Mouse (Mus musculus): Measurements from ENCODE around the gene Espl1. TPM values are rescaled to one million over a fixed set of nuclear protein-coding genes. Genes with fewer than 3 reads are reported as not detected.

Espl1 gene
- polyA plus RNA-seq, 1 experiment from 2014 or later: 7.2 TPM

DNA sequence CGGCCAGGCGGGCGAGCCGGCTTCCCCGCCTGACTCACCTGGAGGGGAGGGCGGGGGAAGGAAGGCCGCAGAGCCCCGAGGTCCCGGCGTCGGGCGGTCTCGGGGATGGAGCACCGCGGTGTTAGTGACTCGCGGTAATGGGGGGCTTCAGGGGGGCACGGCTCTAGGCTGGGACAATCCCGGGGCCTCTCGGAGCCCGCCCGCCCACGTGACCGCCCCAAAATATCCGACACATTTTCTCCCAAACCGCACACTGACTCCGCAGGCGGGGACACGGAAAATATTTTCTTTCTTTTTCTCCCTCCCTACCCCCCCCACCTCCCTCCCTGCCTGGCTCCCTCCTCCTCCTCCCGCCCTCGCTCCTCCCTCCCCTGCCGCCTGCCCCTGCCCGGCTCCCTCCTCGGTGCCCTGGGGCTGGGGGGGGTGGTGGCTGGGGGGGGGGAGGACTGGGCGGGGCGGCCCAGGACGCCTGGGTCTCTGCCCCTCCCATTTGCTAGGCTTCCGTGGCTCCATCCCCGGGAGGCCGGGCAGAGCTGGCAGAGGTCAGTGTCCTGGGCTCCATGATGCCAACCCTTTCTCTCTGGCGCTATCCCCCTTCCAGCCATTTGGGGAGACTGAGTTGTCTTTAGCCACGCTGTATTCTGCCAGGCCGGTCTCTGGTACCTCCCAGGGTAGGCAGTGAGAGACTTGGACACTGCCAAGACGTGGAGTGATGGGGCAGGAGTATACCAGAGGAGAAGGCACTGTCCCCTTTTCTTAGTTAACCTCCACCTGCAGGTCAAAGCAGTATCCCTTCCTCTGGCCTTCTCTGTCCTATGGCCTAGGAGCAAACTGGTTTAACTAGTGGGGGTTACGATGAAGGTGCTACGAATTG, 38.6 kb upstream of the Espl1 start, which contains the start of gene Rarg:
Gene Rarg, minus strand, starts transcription at position 316 of the 874 bp plus-strand sequence.
- Histone ChIP-seq H3K27ac (peak within 1 kb of the TSS; percentile 26; the same call in 1 of the 2 replicates), H3K4me1 (replicated peaks) (peaks cover 26% of the 10 kb centered on the region), H3K9ac (peak within 1 kb of the TSS; percentile 74), H3K36me3 (no peaks in the 10 kb centered on the region), H3K4me2 (peak within 1 kb of the TSS; percentile 86), H3K4me3 (peak within 1 kb of the TSS; percentile 51), H3K9me3 (no peaks in the 10 kb centered on the region), H3K27me3 (peaks cover 85% of the 10 kb centered on the region)
- peak; percentile 45; the same call in 1 of the 2 replicates for ATAC-seq (ENCODE audit: low FRiP score)
- under 1% methylated on average over 38 of the region's 46 CpGs for WGBS

DNA sequence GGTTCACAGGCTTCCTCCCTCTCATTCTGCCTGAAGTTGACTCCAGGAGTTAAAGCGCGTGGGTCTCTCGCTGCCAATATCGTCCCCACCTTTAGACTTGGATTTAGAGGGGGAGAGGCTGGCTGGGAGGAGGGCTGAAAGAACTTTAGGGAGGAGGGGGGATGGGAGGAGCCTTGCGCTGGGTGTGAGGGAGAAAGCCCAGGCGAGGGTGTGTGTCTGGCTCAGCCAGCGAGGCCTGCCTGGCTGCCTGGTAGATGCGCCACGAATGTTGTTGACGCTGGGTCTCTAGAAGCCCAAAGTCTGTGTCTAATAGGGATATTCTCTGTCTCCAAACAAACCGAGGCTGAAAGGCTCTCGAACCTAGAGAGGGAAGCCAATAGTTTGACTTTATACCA, 38.0 kb upstream of the Espl1 start:
- peak overlapping the region; percentile 86 for H3K4me2 ChIP-seq
- H3K9me3 ChIP-seq: no peaks in the 10 kb centered on the region
- peaks cover 26% of the 10 kb centered on the region for H3K4me1 ChIP-seq (replicated peaks)
- H3K27ac ChIP-seq: no peak overlapping the region
- peak overlapping the region; percentile 51; the same call in 1 of the 2 replicates for H3K4me3 ChIP-seq
- no peaks in the 10 kb centered on the region for H3K36me3 ChIP-seq
- 6% methylated on average over 12 of the region's 12 CpGs for WGBS
- peaks cover 86% of the 10 kb centered on the region for H3K27me3 ChIP-seq
- ATAC-seq (ENCODE audit: low FRiP score): no peak
- 0 out of 2 replicates have a peak overlapping the region, but pooled peaks have one; percentile 74 for H3K9ac ChIP-seq

GRCm38 (mm10) chr15:102258581-102259253, 37.3 kb upstream of the Espl1 start:
- 13% methylated on average over 11 of the region's 11 CpGs for WGBS
- Histone ChIP-seq H3K36me3 (no peaks in the 10 kb centered on the region), H3K27ac (no peak overlapping the region), H3K4me1 (replicated peaks) (peaks cover 26% of the 10 kb centered on the region), H3K9ac (no peak overlapping the region), H3K9me3 (no peaks in the 10 kb centered on the region), H3K4me3 (no peak overlapping the region), H3K4me2 (no peak overlapping the region), H3K27me3 (peaks cover 89% of the 10 kb centered on the region)
- ATAC-seq (ENCODE audit: low FRiP score): no peak

- Histone ChIP-seq H3K36me3 (no peaks in the 10 kb centered on the region), H3K27me3 (peaks cover 53% of the 10 kb centered on the region), H3K4me1 (replicated peaks) (peaks cover 13% of the 10 kb centered on the region), H3K4me3 (no peak overlapping the region), H3K27ac (no peak overlapping the region), H3K9ac (no peak overlapping the region), H3K4me2 (no peak overlapping the region), H3K9me3 (no peaks in the 10 kb centered on the region)
- ATAC-seq (ENCODE audit: low FRiP score): no peak
- 55% methylated on average over 7 of the region's 7 CpGs for WGBS
These were observed 33.5 kb upstream of the Espl1 start for GRCm38 (mm10) chr15:102262582-102262981.

DNA sequence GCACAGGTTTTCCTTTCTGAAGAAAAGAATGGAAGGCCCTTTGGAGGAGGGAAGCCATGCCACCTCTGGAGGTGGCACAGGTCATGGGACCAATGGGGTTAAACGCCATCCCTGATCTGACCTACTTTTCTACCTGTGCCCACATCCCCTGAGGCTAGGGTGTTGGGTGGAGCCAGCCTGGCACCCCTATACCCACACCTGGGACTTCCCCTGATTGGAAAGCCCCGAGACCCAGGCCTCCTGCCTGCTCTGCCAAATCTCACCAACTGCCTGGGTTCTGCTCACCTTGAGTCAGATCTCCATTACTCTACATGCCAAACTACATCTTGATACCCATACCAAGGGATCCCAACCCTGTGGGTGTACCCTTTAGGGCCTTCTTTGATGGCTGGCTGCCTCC, 33.0 kb upstream of the Espl1 start:
- Histone ChIP-seq H3K9ac (no peak overlapping the region), H3K4me3 (no peak overlapping the region), H3K9me3 (no peaks in the 10 kb centered on the region), H3K27me3 (peaks cover 49% of the 10 kb centered on the region), H3K4me1 (replicated peaks) (peaks cover 9% of the 10 kb centered on the region), H3K36me3 (no peaks in the 10 kb centered on the region), H3K4me2 (no peak overlapping the region), H3K27ac (no peak overlapping the region)
- WGBS: 77% methylated on average over 2 of the region's 2 CpGs
- no peak for ATAC-seq (ENCODE audit: low FRiP score)

GRCm38 (mm10) chr15:102265548-102265947, 30.5 kb upstream of the Espl1 start:
- WGBS: 93% methylated on average over 5 of the region's 5 CpGs

DNA sequence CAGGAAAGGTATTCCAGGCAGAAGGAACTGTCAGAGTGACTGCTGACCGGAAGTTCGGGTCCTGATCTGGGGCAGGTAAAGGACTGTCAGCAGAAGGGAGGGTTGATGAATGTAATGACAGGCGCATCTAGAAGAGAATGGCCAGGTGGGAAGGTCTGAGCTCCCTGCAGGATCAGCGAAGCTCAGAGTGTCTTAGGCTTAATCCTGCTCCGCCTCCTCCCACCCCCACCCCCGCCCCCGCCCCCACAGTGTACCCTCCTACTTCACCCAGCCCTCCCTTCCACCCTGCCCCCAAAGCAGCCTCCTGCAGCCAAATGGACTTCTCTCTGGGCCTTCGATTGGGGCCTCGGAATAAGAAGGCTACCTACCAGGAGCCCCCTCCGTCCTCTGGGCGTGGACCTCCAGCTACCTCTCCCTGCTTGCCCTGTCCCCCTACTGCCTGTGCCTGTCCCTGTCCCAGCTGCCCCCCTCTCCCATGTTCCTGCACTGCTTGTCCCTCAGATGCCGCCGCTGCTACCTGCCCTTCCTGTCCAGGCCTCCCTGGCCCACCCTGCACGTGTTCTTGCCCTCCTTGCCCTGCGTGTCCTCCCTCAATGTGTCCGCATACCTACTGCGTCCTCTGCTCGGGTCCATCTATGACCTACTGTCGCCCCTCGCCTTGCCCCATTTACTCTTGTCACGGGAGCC, 25.6 kb upstream of the Espl1 start, which contains the start of gene Gm9918:
Gene Gm9918, plus strand, starts transcription at position 290 of the 687 bp plus-strand sequence.
- H3K9ac ChIP-seq: no peak within 1 kb of the TSS

More at GRCm38 (mm10) chr15:102265548-102265947, 30.5 kb upstream of the Espl1 start:
- ATAC-seq (ENCODE audit: low FRiP score): no peak
- Histone ChIP-seq H3K9ac (no peak overlapping the region), H3K4me3 (no peak overlapping the region), H3K9me3 (no peaks in the 10 kb centered on the region), H3K4me2 (no peak overlapping the region), H3K36me3 (no peaks in the 10 kb centered on the region), H3K4me1 (replicated peaks) (no peaks in the 10 kb centered on the region), H3K27me3 (peaks cover 38% of the 10 kb centered on the region), H3K27ac (no peak overlapping the region)

GRCm38 (mm10) chr15:102271441-102271840, 24.6 kb upstream of the Espl1 start:
- ATAC-seq (ENCODE audit: low FRiP score): no peak
- Histone ChIP-seq H3K36me3 (no peaks in the 10 kb centered on the region), H3K27me3 (peaks cover 27% of the 10 kb centered on the region), H3K4me3 (no peak overlapping the region), H3K9me3 (no peaks in the 10 kb centered on the region), H3K9ac (no peak overlapping the region), H3K27ac (no peak overlapping the region), H3K4me2 (no peak overlapping the region), H3K4me1 (replicated peaks) (no peaks in the 10 kb centered on the region)
- 35% methylated on average over 3 of the region's 3 CpGs for WGBS

More for the DNA sequence above, 25.6 kb upstream of the Espl1 start, which contains the start of gene Gm9918:
- peak within 1 kb of the TSS; percentile 2; the same call in 1 of the 2 replicates for H3K4me3 ChIP-seq
- WGBS: 10% methylated on average over 19 of the region's 21 CpGs
- no peaks in the 10 kb centered on the region for H3K36me3 ChIP-seq
- H3K4me2 ChIP-seq: peak within 1 kb of the TSS; percentile 25
- no peaks in the 10 kb centered on the region for H3K4me1 ChIP-seq (replicated peaks)
- ATAC-seq (ENCODE audit: low FRiP score): no peak
- no peaks in the 10 kb centered on the region for H3K9me3 ChIP-seq
- peaks cover 27% of the 10 kb centered on the region for H3K27me3 ChIP-seq
- no peak within 1 kb of the TSS for H3K27ac ChIP-seq

DNA sequence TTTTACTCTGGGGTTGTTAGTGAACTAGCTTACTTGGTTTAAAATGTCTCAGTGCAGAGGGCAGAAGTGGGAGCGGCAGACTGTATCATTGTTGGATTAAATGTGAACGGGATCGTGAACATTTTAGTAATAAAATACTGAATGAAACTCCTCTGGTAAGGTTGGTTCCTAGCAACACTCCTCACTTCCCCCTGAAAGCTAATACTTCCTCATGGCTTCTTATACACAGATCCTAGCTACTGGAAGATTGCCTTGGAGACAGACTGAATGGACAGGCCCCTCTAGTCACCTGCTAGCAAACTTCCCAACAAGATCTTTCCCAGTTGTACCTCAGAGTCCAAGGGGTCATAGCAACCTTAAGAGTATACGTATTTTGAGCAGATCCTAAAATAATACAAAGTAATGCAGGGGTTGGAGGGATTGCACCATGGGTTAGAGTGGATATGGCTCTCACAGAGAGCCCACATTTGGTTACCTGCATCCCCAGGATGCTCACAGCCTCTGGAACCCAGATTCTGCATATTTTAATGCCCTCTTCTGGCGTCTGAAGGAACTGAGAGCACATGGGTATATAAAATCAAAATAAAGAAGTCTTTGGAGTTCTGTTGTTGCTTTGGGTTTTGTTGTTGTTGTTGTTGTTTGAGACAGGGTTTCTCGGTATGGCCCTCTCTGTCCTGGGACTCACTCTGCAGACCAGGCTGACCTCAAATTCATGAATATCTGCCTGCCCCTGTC, 21.9 kb upstream of the Espl1 start:
- Histone ChIP-seq H3K4me2 (no peak overlapping the region), H3K4me1 (replicated peaks) (peaks cover 5% of the 10 kb centered on the region), H3K9me3 (no peaks in the 10 kb centered on the region), H3K36me3 (no peaks in the 10 kb centered on the region), H3K4me3 (no peak overlapping the region), H3K27ac (no peak overlapping the region), H3K27me3 (peaks cover 27% of the 10 kb centered on the region), H3K9ac (no peak overlapping the region)
- WGBS: 74% methylated on average over 6 of the region's 6 CpGs
- ATAC-seq (ENCODE audit: low FRiP score): no peak

- H3K4me1 ChIP-seq (replicated peaks): peaks cover 24% of the 10 kb centered on the region
- peak overlapping the region; percentile 94 for H3K4me2 ChIP-seq
- ATAC-seq (ENCODE audit: low FRiP score): no peak
- peak overlapping the region; percentile 86 for H3K4me3 ChIP-seq
- 32% methylated on average over 7 of the region's 7 CpGs for whole genome bisulfite sequencing
- no peaks in the 10 kb centered on the region for H3K27me3 ChIP-seq
- peak overlapping the region; percentile 87 for H3K9ac ChIP-seq
- peaks cover 24% of the 10 kb centered on the region for H3K36me3 ChIP-seq
- H3K27ac ChIP-seq: peak overlapping the region; percentile 92
- no peaks in the 10 kb centered on the region for H3K9me3 ChIP-seq
These were observed 17.4 kb upstream of the Espl1 start for GRCm38 (mm10) chr15:102278726-102279091.

GRCm38 (mm10) chr15:102279092-102279782, 16.8 kb upstream of the Espl1 start, which contains the start of gene Mfsd5:
Gene Mfsd5, plus strand, starts transcription at chr15:102279454.
- WGBS: under 1% methylated on average over 64 of the region's 65 CpGs
- Histone ChIP-seq H3K9me3 (no peaks in the 10 kb centered on the region), H3K27me3 (no peaks in the 10 kb centered on the region), H3K9ac (peak within 1 kb of the TSS; percentile 87), H3K4me3 (peak within 1 kb of the TSS; percentile 86), H3K4me2 (peak within 1 kb of the TSS; percentile 94), H3K27ac (peak within 1 kb of the TSS; percentile 92), H3K4me1 (replicated peaks) (peaks cover 24% of the 10 kb centered on the region), H3K36me3 (peaks cover 24% of the 10 kb centered on the region)
- peak; percentile 97 for ATAC-seq (ENCODE audit: low FRiP score)

Measured in hindbrain, embryonic 13.5 days (tissue).